Mouse (Mus musculus) midbrain, embryonic 15.5 days (tissue): ENCODE measurements around the gene Tmem213. TPM values are rescaled to one million over a fixed set of nuclear protein-coding genes. Genes with fewer than 3 reads are reported as not detected.

Source experiments
- ATAC-seq: fragments of 200-750 bp; cut with Nextera tagmentation; replicated peaks from 2 replicates; pipeline ENCODE4 v1.8.0; 2017; ENCODE audit warnings: moderate TSS enrichment
- H3K27ac ChIP-seq: fragments of 300-500 bp; sonication (generic); 2 replicates; pipeline ENCODE4 v1.5.1; 2015; ENCODE audit warnings: mild to moderate bottlenecking, inconsistent platforms
- H3K27me3 ChIP-seq: fragments of 300-500 bp; sonication (generic); replicated peaks from 2 replicates; pipeline ENCODE4 v1.6.1; 2015; ENCODE audit warnings: inconsistent platforms
- H3K36me3 ChIP-seq: fragments of 300-500 bp; sonication (generic); replicated peaks from 2 replicates; pipeline ENCODE4 v1.6.1; 2015; ENCODE audit warnings: inconsistent platforms
- H3K4me1 ChIP-seq: fragments of 300-500 bp; sonication (generic); 2 replicates; pipeline ENCODE4 v1.6.1; 2015; ENCODE audit warnings: inconsistent platforms
- H3K4me2 ChIP-seq: fragments of 300-500 bp; sonication (generic); 2 replicates; pipeline ENCODE4 v1.6.1; 2015; ENCODE audit warnings: inconsistent platforms, mild to moderate bottlenecking, moderate library complexity
- H3K4me3 ChIP-seq: fragments of 300-500 bp; sonication (generic); 2 replicates; pipeline ENCODE4 v1.5.1; 2015; ENCODE audit warnings: mild to moderate bottlenecking, inconsistent platforms
- H3K9ac ChIP-seq: fragments of 300-500 bp; sonication (generic); 2 replicates; pipeline ENCODE4 v1.6.1; 2015; ENCODE audit warnings: mild to moderate bottlenecking, inconsistent platforms
- H3K9me3 ChIP-seq: fragments of 300-500 bp; sonication (generic); 2 replicates; pipeline ENCODE4 v1.6.1; 2016; ENCODE audit warnings: inconsistent platforms
- WGBS: fragments of 180-500 bp; shearing (Covaris S2); methylation state at CpG from one replicate; pipeline ENCODE4 v1.1.7; 2015; ENCODE audit warnings: mixed read lengths; 5-methylcytosine and 5-hydroxymethylcytosine counted together
- polyA plus RNA-seq: library from polyadenylated mRNA; unstranded; fragments of >200 nt; fragmentation: Nextera tagmentation; extraction: Ambion mirVana; gene quantifications from 2 replicates; pipeline ENCODE4 v1.2.1, GENCODE M21; 2015

Tmem213 gene
- polyA plus RNA-seq, 1 experiment from 2014 or later: not detected

DNA sequence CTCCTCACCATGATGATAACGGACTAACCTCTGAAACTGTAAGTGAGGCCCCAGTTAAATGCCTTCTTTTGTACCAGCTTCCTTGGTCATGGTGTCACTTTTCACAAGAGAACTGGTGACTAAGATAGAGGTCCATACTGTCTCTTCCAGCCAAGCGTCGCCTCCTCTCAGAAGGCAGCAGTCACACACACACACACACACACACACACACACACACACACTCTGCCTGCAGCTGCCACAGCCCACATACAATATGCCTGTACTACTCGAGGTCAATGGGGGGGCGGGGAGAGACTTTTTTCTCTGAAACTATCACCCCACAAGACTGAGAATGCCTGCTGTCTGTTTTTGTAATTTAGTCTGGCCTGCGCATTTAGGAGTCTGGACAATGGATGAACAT lies 55.6 kb downstream of the Tmem213 start:
- WGBS: 92% methylated on average over 6 of the region's 6 CpGs
- Histone ChIP-seq H3K36me3 (peaks cover 15% of the 10 kb centered on the region), H3K27ac (no peak overlapping the region), H3K27me3 (no peaks in the 10 kb centered on the region), H3K4me3 (no peak overlapping the region), H3K9me3 (no peaks in the 10 kb centered on the region), H3K4me1 (peaks cover 17% of the 10 kb centered on the region), H3K9ac (no peak overlapping the region), H3K4me2 (no peak overlapping the region)
- ATAC-seq: no peak

DNA sequence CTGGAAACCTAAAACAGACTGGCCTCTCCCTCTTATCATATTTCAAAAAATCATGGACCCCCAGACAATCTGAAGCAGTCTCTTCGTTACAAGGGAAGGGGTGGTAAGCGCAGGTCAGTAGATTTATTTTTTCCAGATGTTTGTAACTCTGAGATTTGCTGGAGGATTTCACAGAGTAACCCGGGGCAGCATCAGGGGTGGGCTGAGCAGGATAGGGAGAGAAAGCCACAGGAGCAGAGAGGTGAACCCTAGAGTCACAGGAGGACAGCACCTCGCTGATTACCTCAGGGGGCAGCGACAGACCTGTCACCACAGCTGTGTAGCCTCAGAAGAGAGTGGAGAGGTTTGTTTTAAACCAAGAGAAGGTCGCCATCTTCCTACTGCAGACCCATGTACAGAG lies 56.3 kb downstream of the Tmem213 start:
- Histone ChIP-seq H3K9ac (no peak overlapping the region), H3K4me1 (peaks cover 14% of the 10 kb centered on the region), H3K36me3 (peaks cover 19% of the 10 kb centered on the region), H3K9me3 (no peaks in the 10 kb centered on the region), H3K27me3 (no peaks in the 10 kb centered on the region), H3K4me3 (no peak overlapping the region), H3K27ac (no peak overlapping the region), H3K4me2 (no peak overlapping the region)
- WGBS: 86% methylated on average over 6 of the region's 6 CpGs
- ATAC-seq: no peak

Other genes starting within 250 kb of the Tmem213 start
- gene Trim24, start 238.4 kb upstream of the Tmem213 start, polyA plus RNA-seq: 19.9 and 21.2 TPM in 2 replicates
- gene Svopl, start 62.3 kb upstream of the Tmem213 start, polyA plus RNA-seq: 0.97 and 0.98 TPM in 2 replicates
- gene Atp6v0a4, start 15.3 kb downstream of the Tmem213 start, polyA plus RNA-seq: 0.24 and 0.25 TPM in 2 replicates
- gene D630045J12Rik, start 144.8 kb downstream of the Tmem213 start, polyA plus RNA-seq: 19.7 and 21.0 TPM in 2 replicates
- gene Zc3hav1l, start 190.0 kb downstream of the Tmem213 start, polyA plus RNA-seq: 8.2 and 9.1 TPM in 2 replicates
- 1.6 and 1.7 TPM in 2 replicates for gene Zc3hav1, start 245.3 kb downstream of the Tmem213 start, polyA plus RNA-seq